8 mouse cellular contexts compared by ENCODE assay signal in the genomic region with DNA sequence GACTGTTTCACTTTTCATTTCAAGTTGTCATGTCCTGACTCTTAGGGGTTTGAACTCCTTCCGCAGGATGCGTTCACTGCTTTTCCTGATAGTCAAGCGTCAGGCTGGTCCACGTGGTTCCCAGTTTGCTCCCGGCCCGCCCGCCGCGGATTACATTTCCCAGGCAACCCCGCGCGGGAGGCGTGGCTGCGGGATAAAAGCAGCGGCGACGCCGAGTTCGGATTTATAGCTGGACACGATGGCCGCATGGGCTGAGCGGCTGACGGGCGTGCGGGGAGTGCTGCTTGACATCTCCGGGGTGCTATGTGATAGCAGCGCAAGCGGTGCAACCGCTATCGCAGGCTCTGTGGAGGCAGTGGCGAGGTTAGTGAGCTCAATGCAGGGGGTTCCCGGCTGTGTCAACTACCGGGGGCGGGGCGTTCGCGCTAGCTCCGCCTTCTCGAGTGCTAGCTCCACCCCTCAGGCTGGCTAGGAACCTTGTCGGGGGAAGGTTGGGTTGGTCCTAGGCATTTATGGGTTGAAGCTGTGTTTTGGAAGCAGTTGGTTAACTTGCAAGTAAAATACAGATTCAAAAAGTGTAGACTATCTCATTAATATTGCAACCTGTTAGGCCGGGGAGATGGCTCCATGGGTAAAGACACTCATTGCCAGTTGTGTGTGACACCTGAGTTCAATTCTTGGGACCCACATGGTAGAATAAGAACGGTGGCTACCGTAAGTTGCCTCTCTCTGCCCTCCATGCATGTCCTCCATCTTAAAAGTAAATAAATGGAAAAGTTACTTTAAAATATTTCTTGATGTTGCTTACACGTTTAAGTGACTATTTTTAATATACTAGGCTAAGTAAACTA. TPM values are rescaled to one million over a fixed set of nuclear protein-coding genes. Genes with fewer than 3 reads are reported as not detected.
DNase-seq lines count a peak whose midpoint lies in the region; ATAC-seq and TF ChIP-seq lines count a peak whose summit lies in the region.

Gene Lhpp (plus strand): TSS at position 171 of the 851 bp plus-strand sequence.

- no peaks in the 10 kb centered on the region for H3K36me3 ChIP-seq in hindbrain, postnatal 0 days (ENCODE audit: insufficient read depth, low read length)

- peak; percentile 90 to 96 for DNase-seq in adrenal gland, adult (ENCODE audit: inconsistent age in 2 of 2, low spot score in 1 of 2)
- DNase-seq in gastrocnemius, adult 8-10 months (ENCODE audit: low spot score in 2 of 2): peak; percentile 74 to 84
- DNase-seq in hindbrain, postnatal 0 days (ENCODE audit: low spot score): peak; percentile 88
- DNase-seq in left cerebral cortex, adult 2 months (ENCODE audit: extremely low spot score in 1 of 2, low spot score in 2 of 2): peak; percentile 77 to 78
- DNase-seq in right cerebral cortex, adult 18-20 months: peak; percentile 80
- peak; percentile 82 for DNase-seq in urinary bladder, postnatal 14 days (ENCODE audit: low spot score)

- peak within 1 kb of the TSS; percentile 67 for H3K4me2 ChIP-seq in hindbrain, postnatal 0 days (ENCODE audit: low read depth, low read length)

- peak; percentile 94 for ATAC-seq in hindbrain, postnatal 0 days
- ATAC-seq in megakaryocyte, adult 5-6 weeks (ENCODE audit: poor library complexity, severe bottlenecking): peak; percentile 95

- H3K27ac ChIP-seq in cortical plate, adult 2 months (ENCODE audit: insufficient read depth, low read length): no peak within 1 kb of the TSS
- peak within 1 kb of the TSS; percentile 67; the same call in 1 of the 2 replicates for H3K27ac ChIP-seq in hindbrain, postnatal 0 days
- peak within 1 kb of the TSS; percentile 41 for H3K27ac ChIP-seq in left cerebral cortex, adult 2 months

- H3K4me1 ChIP-seq in cortical plate, adult 2 months (ENCODE audit: control insufficient read depth, insufficient read depth, low read length): no peaks in the 10 kb centered on the region
- H3K4me1 ChIP-seq in hindbrain, postnatal 0 days (ENCODE audit: insufficient read depth, low read length): no peaks in the 10 kb centered on the region

- H3K9ac ChIP-seq in hindbrain, postnatal 0 days (replicated peaks; ENCODE audit: low read length): peak within 1 kb of the TSS; percentile 52

- H3K27me3 ChIP-seq in hindbrain, postnatal 0 days (ENCODE audit: insufficient read depth, low read length): no peaks in the 10 kb centered on the region

- WGBS in hindbrain, postnatal 0 days: 8% methylated on average over 44 of the region's 44 CpGs

- TF ChIP-seq POLR2A in cortical plate, adult 2 months (IDR thresholded peaks at IDR 0.05; ENCODE audit: extremely low read depth, insufficient read depth, low read length): peak; percentile 66; the same call in 1 of the 2 replicates

- TF ChIP-seq CTCF in cortical plate, adult 2 months (IDR thresholded peaks at IDR 0.05; ENCODE audit: extremely low read depth, insufficient read depth, low read length): no peak
- TF ChIP-seq CTCF in hindbrain, postnatal 0 days (IDR thresholded peaks at IDR 0.05; ENCODE audit: low read depth): no peak
- no peak for TF ChIP-seq CTCF in left cerebral cortex, adult 2 months (IDR thresholded peaks at IDR 0.05)

- peak within 1 kb of the TSS; percentile 51 for H3K4me3 ChIP-seq in cortical plate, adult 2 months (ENCODE audit: insufficient read depth, low read length)
- peak within 1 kb of the TSS; percentile 59 for H3K4me3 ChIP-seq in hindbrain, postnatal 0 days (ENCODE audit: low read length)
- peak within 1 kb of the TSS; percentile 72 for H3K4me3 ChIP-seq in left cerebral cortex, adult 2 months

- no peaks in the 10 kb centered on the region for H3K9me3 ChIP-seq in hindbrain, postnatal 0 days (ENCODE audit: low read length)

- intact Hi-C loops in left cerebral cortex, adult 2 months (cut with DNase I): no loop called here

RNA-seq across cellular contexts. Expression of gene Lhpp, which starts in this region (rescaled TPM):
- 24.4 and 26.2 TPM in 2 replicates for polyA plus RNA-seq in cortical plate, adult 2 months (2012; rRNA removed)
- total RNA-seq in gastrocnemius, adult 8-10 months (2022): 10 to 100 TPM; 12.5 to 17.2 (median 14.5) TPM
- 42.5 and 55.6 TPM in 2 replicates for total RNA-seq in hindbrain, postnatal 0 days (2014; rRNA removed)
- 53.3 and 56.7 TPM in 2 replicates for polyA plus RNA-seq in hindbrain, postnatal 0 days (2015; fragmentation: Nextera tagmentation; extraction: Ambion mirVana)
- total RNA-seq in left cerebral cortex, adult 2 months (2021): 10 to 100 TPM; 15.5 to 16.3 TPM
- 5.1 and 6.9 TPM in 2 replicates for total RNA-seq in megakaryocyte, adult 5-6 weeks (2015)
- total RNA-seq in megakaryocyte, adult 5-6 weeks (2017): 5.8 and 6.1 TPM in 2 replicates
